Mouse (Mus musculus): Measurements from ENCODE around the gene Ephb2. TPM values are rescaled to one million over a fixed set of nuclear protein-coding genes. Genes with fewer than 3 reads are reported as not detected.
A peak's percentile ranks its signal among the peaks of the same experiment; 100 is the strongest.

Gene Ephb2
- polyA plus RNA-seq, 1 experiment from 2014 or later = 0.08 TPM

DNA sequence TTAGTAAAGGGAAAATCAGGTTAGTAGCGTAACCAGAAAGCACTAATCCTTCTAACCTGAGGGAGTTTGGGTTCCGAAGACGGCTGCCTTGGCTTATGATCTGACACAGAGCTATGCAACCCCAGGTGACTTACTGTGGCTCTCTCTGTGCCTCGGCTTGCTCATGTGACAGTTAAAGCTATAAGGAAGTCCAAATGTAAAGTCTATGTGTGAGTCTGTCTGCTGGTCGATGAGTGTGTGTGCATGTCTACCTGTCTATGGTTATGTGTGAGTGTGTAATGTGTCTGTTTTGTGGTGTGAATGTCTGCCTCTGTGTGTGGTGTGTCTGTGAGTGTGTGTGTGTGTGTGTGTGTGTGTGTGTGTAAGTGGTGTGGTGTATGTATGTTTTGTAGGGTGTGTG, 33.8 kb downstream of the Ephb2 start:
- ATAC-seq (no peak), DNase-seq (no peak)
- H3K27me3 ChIP-seq (ENCODE audit: insufficient read depth, low read length) = no peaks in the 10 kb centered on the region
- H3K27ac ChIP-seq (ENCODE audit: low read depth) = no peak overlapping the region
- no peaks in the 10 kb centered on the region for H3K36me3 ChIP-seq (replicated peaks; ENCODE audit: insufficient read depth, low read length)
- 66% methylated on average over 5 of the region's 5 CpGs for WGBS (ENCODE audit: insufficient replicate concordance)
- H3K9ac ChIP-seq (replicated peaks) = no peak overlapping the region
- no peak overlapping the region for H3K4me2 ChIP-seq (ENCODE audit: low read depth, low read length)
- no peaks in the 10 kb centered on the region for H3K9me3 ChIP-seq (ENCODE audit: low read length)
- H3K4me1 ChIP-seq (ENCODE audit: insufficient read depth) = no peaks in the 10 kb centered on the region; the same call in none of the 2 replicates
- TF ChIP-seq EP300 (IDR thresholded peaks at IDR 0.05; ENCODE audit: low read depth) (no peak), CTCF (IDR thresholded peaks at IDR 0.05; ENCODE audit: low read depth) (no peak)
- no peak overlapping the region for H3K4me3 ChIP-seq (ENCODE audit: low read depth, low read length)

DNA sequence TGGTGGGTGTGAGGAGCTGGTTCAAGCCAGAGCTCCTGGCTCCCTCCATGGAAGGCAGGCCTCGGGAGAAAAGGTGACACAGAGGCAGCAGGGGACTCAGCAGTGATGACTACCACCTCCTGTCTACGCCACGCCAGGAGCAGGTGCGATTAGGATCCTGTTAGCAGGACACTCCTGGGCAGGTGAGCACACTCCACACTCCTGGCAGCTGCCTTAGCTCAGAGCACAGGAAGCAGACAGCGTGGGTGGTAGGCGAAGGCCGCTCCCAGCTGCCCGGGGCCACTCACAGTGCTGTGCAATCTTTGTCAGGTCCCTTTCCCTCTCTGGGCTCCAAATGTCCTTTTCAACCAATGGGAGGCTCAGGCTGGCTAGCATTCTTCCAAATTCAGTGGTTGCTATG, 34.3 kb downstream of the Ephb2 start:
- no peak overlapping the region for H3K4me2 ChIP-seq (ENCODE audit: low read depth, low read length)
- DNase-seq = no peak
- H3K27me3 ChIP-seq (ENCODE audit: insufficient read depth, low read length) = no peaks in the 10 kb centered on the region
- H3K4me1 ChIP-seq (ENCODE audit: insufficient read depth) = no peaks in the 10 kb centered on the region; the same call in none of the 2 replicates
- H3K36me3 ChIP-seq (replicated peaks; ENCODE audit: insufficient read depth, low read length) = no peaks in the 10 kb centered on the region
- no peak overlapping the region for H3K9ac ChIP-seq (replicated peaks)
- ATAC-seq = no peak
- 82% methylated on average over 8 of the region's 8 CpGs for WGBS (ENCODE audit: insufficient replicate concordance)
- H3K4me3 ChIP-seq (ENCODE audit: low read depth, low read length) = no peak overlapping the region
- H3K27ac ChIP-seq (ENCODE audit: low read depth) = no peak overlapping the region
- TF ChIP-seq CTCF (IDR thresholded peaks at IDR 0.05; ENCODE audit: low read depth) = no peak
- no peaks in the 10 kb centered on the region for H3K9me3 ChIP-seq (ENCODE audit: low read length)

DNA sequence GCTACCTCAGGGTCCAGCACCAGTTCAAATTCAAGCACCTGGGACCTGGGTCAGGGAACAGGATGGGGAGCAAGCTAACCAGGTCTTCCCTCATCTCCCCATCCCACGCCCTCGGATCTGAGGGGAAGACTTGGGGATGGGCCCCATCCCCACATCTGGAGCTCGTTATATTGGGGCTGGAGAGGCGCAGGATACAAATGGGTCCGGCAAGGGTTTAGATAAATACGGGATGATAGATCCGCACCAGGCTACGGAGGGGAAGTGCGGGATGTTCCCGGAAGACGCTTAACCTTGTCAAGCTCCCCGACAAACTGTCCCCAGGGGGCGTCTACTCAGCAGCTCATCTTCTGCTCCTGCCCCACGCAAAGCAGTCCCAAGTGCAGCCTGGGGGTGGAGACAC, 35.4 kb downstream of the Ephb2 start:
- H3K27ac ChIP-seq (ENCODE audit: low read depth) = no peak overlapping the region

DNA sequence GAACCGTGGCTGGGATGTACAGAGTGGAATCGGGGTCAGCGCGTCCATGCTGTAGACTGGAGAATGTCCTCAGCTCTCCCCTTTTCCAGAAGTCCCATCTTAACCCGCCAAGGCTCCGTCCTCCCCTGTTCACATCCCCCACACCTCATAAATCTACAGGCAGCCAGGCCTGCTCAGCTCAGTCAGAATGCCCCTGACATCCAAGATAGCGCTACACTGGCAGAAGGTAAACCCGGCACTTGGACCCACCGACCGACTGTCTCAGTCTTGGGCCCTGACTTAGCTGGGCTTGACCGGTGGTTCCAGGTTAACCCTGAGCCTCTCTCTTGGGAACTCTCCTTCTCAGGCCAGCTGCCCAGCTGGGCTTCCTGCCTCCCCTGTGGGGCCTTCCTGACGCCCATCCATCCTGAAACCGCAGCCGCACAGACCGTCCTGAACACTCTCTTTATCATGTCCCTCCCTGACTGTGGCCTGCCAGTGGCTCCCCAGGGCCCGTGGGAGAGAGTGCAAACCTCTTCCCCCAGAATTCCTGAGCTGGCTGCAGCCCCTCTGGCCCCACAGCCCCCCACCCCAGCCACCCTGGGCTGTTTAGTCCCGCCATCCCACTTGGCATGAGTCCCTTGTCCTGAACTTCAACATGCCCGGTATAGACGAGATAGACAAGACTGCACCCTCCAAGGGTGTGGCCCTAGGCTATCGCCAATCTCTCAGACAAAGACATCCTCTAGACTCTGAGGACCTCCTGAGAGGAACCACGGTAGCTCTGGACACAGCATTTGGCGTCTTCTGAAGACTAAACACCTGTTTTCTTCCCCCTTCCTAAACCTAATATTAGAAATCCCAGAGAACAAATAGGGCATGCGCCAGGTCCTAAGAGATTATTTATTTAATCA, 37.9 kb downstream of the Ephb2 start:
- Histone ChIP-seq H3K27ac (ENCODE audit: low read depth) (no peak overlapping the region), H3K4me3 (ENCODE audit: low read depth, low read length) (no peak overlapping the region), H3K4me2 (ENCODE audit: low read depth, low read length) (no peak overlapping the region), H3K27me3 (ENCODE audit: insufficient read depth, low read length) (no peaks in the 10 kb centered on the region), H3K9ac (replicated peaks) (no peak overlapping the region), H3K4me1 (ENCODE audit: insufficient read depth) (no peaks in the 10 kb centered on the region; the same call in none of the 2 replicates), H3K36me3 (replicated peaks; ENCODE audit: insufficient read depth, low read length) (no peaks in the 10 kb centered on the region), H3K9me3 (ENCODE audit: low read length) (no peaks in the 10 kb centered on the region)
- WGBS (ENCODE audit: insufficient replicate concordance) = 51% methylated on average over 23 of the region's 23 CpGs
- ATAC-seq = no peak; the same call in 1 of the 2 replicates
- TF ChIP-seq EP300 (IDR thresholded peaks at IDR 0.05; ENCODE audit: low read depth) = no peak
- no peak for TF ChIP-seq CTCF (IDR thresholded peaks at IDR 0.05; ENCODE audit: low read depth)
- DNase-seq = no peak

More for the DNA sequence above, 35.4 kb downstream of the Ephb2 start:
- Histone ChIP-seq H3K4me1 (ENCODE audit: insufficient read depth) (no peaks in the 10 kb centered on the region; the same call in none of the 2 replicates), H3K4me3 (ENCODE audit: low read depth, low read length) (no peak overlapping the region), H3K9me3 (ENCODE audit: low read length) (no peaks in the 10 kb centered on the region), H3K9ac (replicated peaks) (no peak overlapping the region), H3K36me3 (replicated peaks; ENCODE audit: insufficient read depth, low read length) (no peaks in the 10 kb centered on the region), H3K27me3 (ENCODE audit: insufficient read depth, low read length) (no peaks in the 10 kb centered on the region), H3K4me2 (ENCODE audit: low read depth, low read length) (no peak overlapping the region)
- 73% methylated on average over 14 of the region's 14 CpGs for WGBS (ENCODE audit: insufficient replicate concordance)
- TF ChIP-seq CTCF (IDR thresholded peaks at IDR 0.05; ENCODE audit: low read depth) (no peak), EP300 (IDR thresholded peaks at IDR 0.05; ENCODE audit: low read depth) (no peak)
- no peak for ATAC-seq
- no peak for DNase-seq

DNA sequence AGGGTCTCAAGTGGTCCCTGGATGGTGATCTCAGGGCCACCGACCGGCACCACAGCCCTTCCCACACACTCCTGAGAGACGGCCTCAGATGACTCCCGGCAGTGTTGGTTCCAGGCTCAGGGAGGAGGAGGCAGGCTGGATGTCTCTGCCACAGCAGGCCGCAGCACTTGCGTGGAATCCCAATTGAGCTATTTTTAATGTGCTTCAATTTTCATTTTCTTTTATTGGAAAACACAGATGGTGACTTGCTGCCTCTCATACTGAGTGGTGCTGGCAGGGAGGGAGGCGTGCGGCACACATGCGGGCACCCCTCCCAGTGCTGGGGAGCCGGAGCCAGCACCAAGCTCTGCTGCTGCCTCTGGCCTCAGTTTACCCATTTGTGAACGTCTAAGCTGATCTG, 42.5 kb downstream of the Ephb2 start:
- WGBS (ENCODE audit: insufficient replicate concordance) = 84% methylated on average over 11 of the region's 11 CpGs
- H3K27me3 ChIP-seq (ENCODE audit: insufficient read depth, low read length) = no peaks in the 10 kb centered on the region
- no peaks in the 10 kb centered on the region; the same call in 1 of the 2 replicates for H3K4me1 ChIP-seq (ENCODE audit: insufficient read depth)
- H3K9me3 ChIP-seq (ENCODE audit: low read length) = no peaks in the 10 kb centered on the region
- no peak overlapping the region for H3K9ac ChIP-seq (replicated peaks)
- TF ChIP-seq CTCF (IDR thresholded peaks at IDR 0.05; ENCODE audit: low read depth) (no peak), EP300 (IDR thresholded peaks at IDR 0.05; ENCODE audit: low read depth) (no peak)
- ATAC-seq (no peak), DNase-seq (no peak)
- H3K36me3 ChIP-seq (replicated peaks; ENCODE audit: insufficient read depth, low read length) = no peaks in the 10 kb centered on the region
- H3K27ac ChIP-seq (ENCODE audit: low read depth) = no peak overlapping the region
- no peak overlapping the region for H3K4me3 ChIP-seq (ENCODE audit: low read depth, low read length)
- H3K4me2 ChIP-seq (ENCODE audit: low read depth, low read length) = no peak overlapping the region

DNA sequence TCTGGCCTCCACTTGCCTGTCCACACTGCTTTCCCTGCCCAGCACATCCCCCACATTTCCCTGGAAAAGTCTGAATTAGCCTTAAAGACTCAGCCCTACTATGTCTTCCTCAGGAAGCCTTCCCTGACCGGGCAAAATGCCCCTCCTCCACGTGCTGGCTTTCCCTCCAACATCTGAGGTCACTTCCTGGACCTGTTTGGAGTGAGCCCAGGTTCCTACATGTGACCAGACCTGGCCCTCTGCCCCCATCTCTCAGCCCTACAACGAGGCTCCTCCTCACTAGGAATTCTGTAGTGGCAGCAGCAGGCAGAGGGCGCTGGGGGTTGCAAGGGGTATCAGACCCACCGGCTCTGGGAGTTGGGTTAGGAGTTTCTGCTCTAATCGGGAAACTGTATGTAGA, 46.0 kb downstream of the Ephb2 start:
- Histone ChIP-seq H3K9ac (replicated peaks) (no peak overlapping the region), H3K27me3 (ENCODE audit: insufficient read depth, low read length) (no peaks in the 10 kb centered on the region), H3K36me3 (replicated peaks; ENCODE audit: insufficient read depth, low read length) (no peaks in the 10 kb centered on the region), H3K27ac (ENCODE audit: low read depth) (no peak overlapping the region), H3K4me2 (ENCODE audit: low read depth, low read length) (no peak overlapping the region), H3K4me1 (ENCODE audit: insufficient read depth) (no peaks in the 10 kb centered on the region), H3K4me3 (ENCODE audit: low read depth, low read length) (no peak overlapping the region), H3K9me3 (ENCODE audit: low read length) (no peaks in the 10 kb centered on the region)
- WGBS (ENCODE audit: insufficient replicate concordance) = 49% methylated on average over 6 of the region's 6 CpGs
- DNase-seq (peak; percentile 20), ATAC-seq (no peak; the same call in 1 of the 2 replicates)
- TF ChIP-seq CTCF (IDR thresholded peaks at IDR 0.05; ENCODE audit: low read depth) (no peak), EP300 (IDR thresholded peaks at IDR 0.05; ENCODE audit: low read depth) (no peak)
